11 mouse cellular contexts compared by ENCODE assay signal in the genomic region with DNA sequence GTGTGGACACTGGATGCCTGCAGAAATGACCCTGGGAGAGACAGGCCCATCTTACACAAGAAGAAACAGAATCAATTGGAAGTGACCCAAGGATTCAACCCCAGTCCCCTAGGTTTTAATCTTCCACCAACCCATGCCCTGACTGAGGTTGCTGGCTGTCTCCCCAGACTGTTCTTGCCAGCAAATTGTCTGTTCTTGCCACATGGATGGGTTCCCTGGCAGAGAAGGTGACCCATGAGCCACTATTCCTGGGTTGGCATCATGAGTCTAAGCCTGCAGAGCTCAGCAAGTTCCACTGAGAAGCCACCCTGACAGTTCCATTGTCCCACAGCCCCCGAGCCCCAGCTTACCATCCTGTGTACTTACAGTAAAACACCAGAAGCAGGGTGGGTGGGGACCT. TPM values are rescaled to one million over a fixed set of nuclear protein-coding genes. Genes with fewer than 3 reads are reported as not detected.
DNase-seq lines count a peak whose midpoint lies in the region; ATAC-seq lines count a peak whose summit lies in the region.
"Had no signal": no experiment of that assay in that cellular context is flagged by ENCODE, and none has a peak within 500 bp of the region (broad histone marks: within the 10 kb centered on the region; RNA-seq: fewer than 3 reads in every experiment).

No protein-coding gene starts in this region.

- no peak overlapping the region for H3K27ac ChIP-seq in kidney, embryonic 16.5 days (ENCODE audit: low read length)
- H3K27ac ChIP-seq in forebrain, embryonic 12.5 days, result no peak overlapping the region

- ATAC-seq in kidney, embryonic 16.5 days (ENCODE audit: low FRiP score, low TSS enrichment), result no peak
- ATAC-seq in forebrain, embryonic 12.5 days (ENCODE audit: low FRiP score), result no peak

- no peaks in the 10 kb centered on the region for H3K36me3 ChIP-seq in kidney, embryonic 16.5 days (ENCODE audit: insufficient read depth, low read length)
- H3K36me3 ChIP-seq in forebrain, embryonic 12.5 days (replicated peaks), result no peaks in the 10 kb centered on the region

- H3K27me3 ChIP-seq in kidney, embryonic 16.5 days (ENCODE audit: insufficient read depth, low read length), result no peaks in the 10 kb centered on the region
- H3K27me3 ChIP-seq in forebrain, embryonic 12.5 days, result no peaks in the 10 kb centered on the region

- DNase-seq in adrenal gland, adult 2 months, result peak; percentile 74
- DNase-seq in adrenal gland, postnatal 4 days (ENCODE audit: low spot score in 2 of 2), result no peak
- DNase-seq in kidney, adult 8-10 months, result peak; percentile 61 to 66
- DNase-seq in cerebellum, adult 8-10 months, result peak; percentile 47
- DNase-seq in gonadal fat pad, adult 2 months (ENCODE audit: low read depth), result peak; percentile 95
- DNase-seq in layer of hippocampus, adult 9-11 months, result no peak
- DNase-seq: lung, embryonic 14.5 days; thymus, postnatal 36 days had no signal

- H3K4me2 ChIP-seq in kidney, embryonic 16.5 days (replicated peaks; ENCODE audit: low read depth, low read length), result no peak overlapping the region
- no peak overlapping the region for H3K4me2 ChIP-seq in forebrain, embryonic 12.5 days
- H3K4me2 ChIP-seq: lung, embryonic 14.5 days had no signal

- H3K4me3 ChIP-seq in kidney, embryonic 16.5 days (ENCODE audit: low read length), result no peak overlapping the region
- H3K4me3 ChIP-seq in forebrain, embryonic 12.5 days (replicated peaks), result no peak overlapping the region
- H3K4me3 ChIP-seq: erythroblast, embryonic 14.5 days had no signal

- WGBS in kidney, embryonic 16.5 days, result 86% methylated on average over 1 of the region's 1 CpGs
- WGBS in forebrain, embryonic 12.5 days, result 67% methylated on average over 1 of the region's 1 CpGs

- no peak overlapping the region for H3K9ac ChIP-seq in kidney, embryonic 16.5 days (replicated peaks; ENCODE audit: low read length)
- H3K9ac ChIP-seq in forebrain, embryonic 12.5 days, result no peak overlapping the region
- H3K9ac ChIP-seq: lung, embryonic 14.5 days had no signal

- H3K4me1 ChIP-seq in kidney, embryonic 16.5 days (ENCODE audit: insufficient read depth, low read length), result no peaks in the 10 kb centered on the region
- H3K4me1 ChIP-seq in forebrain, embryonic 12.5 days, result no peaks in the 10 kb centered on the region

- no peaks in the 10 kb centered on the region for H3K9me3 ChIP-seq in kidney, embryonic 16.5 days (ENCODE audit: low read length)
- no peaks in the 10 kb centered on the region for H3K9me3 ChIP-seq in forebrain, embryonic 12.5 days

RNA-seq across cellular contexts. Expression of a gene that starts 55.4 kb away (rescaled TPM):
- 10 to 100 TPM; 15.3 to 51.4 TPM for total RNA-seq in adrenal gland, adult 2 months (2021)
- polyA plus RNA-seq in adrenal gland, adult 2 months (2012; rRNA removed), result 77.3 and 93.9 TPM in 2 replicates
- 10 to 100 TPM; 18.1 to 21.9 TPM for total RNA-seq in adrenal gland, postnatal 4 days (2021)
- 35.1 and 39.4 TPM in 2 replicates for polyA plus RNA-seq in kidney, embryonic 16.5 days (2015; fragmentation: Nextera tagmentation; extraction: Ambion mirVana)
- 25.9 and 31.7 TPM in 2 replicates for polyA plus RNA-seq in gonadal fat pad, adult 2 months (2012; rRNA removed)
- polyA plus RNA-seq in forebrain, embryonic 12.5 days (2016; fragmentation: Nextera tagmentation; extraction: Ambion mirVana), result 20.6 and 27.0 TPM in 2 replicates

Comparison
In these comparisons a context has a peak if more than half of its experiments do, and no peak if none do; other contexts are left out.
1. DNase-seq: peak in adrenal gland, adult 2 months (single experiment), kidney, adult 8-10 months (2 of 2), cerebellum, adult 8-10 months (single experiment) and gonadal fat pad, adult 2 months (single experiment); none in adrenal gland, postnatal 4 days (0 of 2) and layer of hippocampus, adult 9-11 months (single experiment).